ENCODE assay signal across 9 mouse cellular contexts in genomic region chr7:70356691-70357515, GRCm38 (mm10). TPM values are rescaled to one million over a fixed set of nuclear protein-coding genes. Genes with fewer than 3 reads are reported as not detected.
DNase-seq lines count a peak whose midpoint lies in the region; ATAC-seq lines count a peak whose summit lies in the region.
"Had no signal": no experiment of that assay in that cellular context is flagged by ENCODE, and none has a peak within 500 bp of the region (broad histone marks: within the 10 kb centered on the region; RNA-seq: fewer than 3 reads in every experiment).

No protein-coding gene starts in this region.

- DNase-seq in heart, postnatal 14 days: no peak
- DNase-seq in embryonic facial prominence, embryonic 10.5 days (ENCODE audit: low spot score): no peak
- DNase-seq in urinary bladder, postnatal 4 days (ENCODE audit: low spot score in 2 of 2): no peak
- DNase-seq in urinary bladder, postnatal 25 days (ENCODE audit: low spot score): no peak

- H3K4me3 ChIP-seq in heart, embryonic 13.5 days: peak overlapping the region; percentile 80
- H3K4me3 ChIP-seq in embryonic facial prominence, embryonic 10.5 days: peak overlapping the region; percentile 95
- H3K4me3 ChIP-seq in intestine, embryonic 16.5 days (ENCODE audit: low read length): peak overlapping the region; percentile 79
- peak overlapping the region; percentile 54 for H3K4me3 ChIP-seq in midbrain, embryonic 15.5 days

- intact Hi-C loops in heart, postnatal 14 days (cut with DNase I): no loop called here

- 45% methylated on average over 3 of the region's 3 CpGs for WGBS in heart, embryonic 13.5 days
- 15% methylated on average over 3 of the region's 3 CpGs for WGBS in embryonic facial prominence, embryonic 10.5 days
- 56% methylated on average over 3 of the region's 3 CpGs for WGBS in intestine, embryonic 16.5 days
- 36% methylated on average over 3 of the region's 3 CpGs for WGBS in midbrain, embryonic 15.5 days

- H3K27me3 ChIP-seq in heart, embryonic 13.5 days (replicated peaks): peaks cover 53% of the 10 kb centered on the region
- H3K27me3 ChIP-seq in embryonic facial prominence, embryonic 10.5 days (replicated peaks; ENCODE audit: low read depth, poor library complexity, severe bottlenecking): peaks cover 34% of the 10 kb centered on the region; the same call in 1 of the 2 replicates
- H3K27me3 ChIP-seq in intestine, embryonic 16.5 days (replicated peaks; ENCODE audit: control insufficient read depth, insufficient read depth, low read length): no peaks in the 10 kb centered on the region
- peaks cover 25% of the 10 kb centered on the region for H3K27me3 ChIP-seq in midbrain, embryonic 15.5 days (replicated peaks)

- no peaks in the 10 kb centered on the region for H3K9me3 ChIP-seq in heart, embryonic 13.5 days
- H3K9me3 ChIP-seq in embryonic facial prominence, embryonic 10.5 days: no peaks in the 10 kb centered on the region
- no peaks in the 10 kb centered on the region for H3K9me3 ChIP-seq in intestine, embryonic 16.5 days (ENCODE audit: control insufficient read depth, low read length)
- H3K9me3 ChIP-seq in midbrain, embryonic 15.5 days: no peaks in the 10 kb centered on the region

- peak overlapping the region; percentile 97 for H3K9ac ChIP-seq in heart, embryonic 13.5 days
- H3K9ac ChIP-seq in intestine, embryonic 16.5 days (ENCODE audit: low read depth, low read length): peak overlapping the region; percentile 96
- H3K9ac ChIP-seq in midbrain, embryonic 15.5 days: peak overlapping the region; percentile 69

- ATAC-seq in heart, embryonic 13.5 days (ENCODE audit: extremely low read depth, insufficient number of reproducible peaks, low FRiP score, low TSS enrichment): no peak
- ATAC-seq in intestine, embryonic 16.5 days: no peak
- no peak for ATAC-seq in midbrain, embryonic 15.5 days (replicated peaks)
- ATAC-seq in erythroblast, adult 5-6 weeks (replicated peaks; ENCODE audit: low FRiP score, poor library complexity, severe bottlenecking): no peak

- peaks cover 28% of the 10 kb centered on the region for H3K36me3 ChIP-seq in heart, embryonic 13.5 days
- H3K36me3 ChIP-seq in embryonic facial prominence, embryonic 10.5 days (replicated peaks): peaks cover 62% of the 10 kb centered on the region
- no peaks in the 10 kb centered on the region for H3K36me3 ChIP-seq in intestine, embryonic 16.5 days (ENCODE audit: control insufficient read depth, insufficient read depth, low read length)
- no peaks in the 10 kb centered on the region for H3K36me3 ChIP-seq in midbrain, embryonic 15.5 days (replicated peaks)

- H3K4me2 ChIP-seq in heart, embryonic 13.5 days: peak overlapping the region; percentile 82
- H3K4me2 ChIP-seq in intestine, embryonic 16.5 days (ENCODE audit: low read depth, low read length): peak overlapping the region; percentile 87
- H3K4me2 ChIP-seq in midbrain, embryonic 15.5 days: peak overlapping the region; percentile 75

- H3K4me1 ChIP-seq in heart, embryonic 13.5 days: peaks cover 14% of the 10 kb centered on the region; the same call in 1 of the 2 replicates
- H3K4me1 ChIP-seq in embryonic facial prominence, embryonic 10.5 days: peaks cover 55% of the 10 kb centered on the region
- peaks cover 27% of the 10 kb centered on the region for H3K4me1 ChIP-seq in intestine, embryonic 16.5 days (ENCODE audit: control insufficient read depth, insufficient read depth, low read length)
- peaks cover 9% of the 10 kb centered on the region; the same call in 1 of the 2 replicates for H3K4me1 ChIP-seq in midbrain, embryonic 15.5 days

- peak overlapping the region; percentile 68 for H3K27ac ChIP-seq in heart, embryonic 13.5 days (replicated peaks)
- H3K27ac ChIP-seq in embryonic facial prominence, embryonic 10.5 days (replicated peaks): peak overlapping the region; percentile 99
- peak overlapping the region; percentile 23; the same call in 1 of the 2 replicates for H3K27ac ChIP-seq in intestine, embryonic 16.5 days (ENCODE audit: low read length)
- peak overlapping the region; percentile 94 for H3K27ac ChIP-seq in midbrain, embryonic 15.5 days

RNA-seq across cellular contexts. Expression of gene Nr2f2, which starts 9.6 kb away (rescaled TPM):
- polyA plus RNA-seq in heart, embryonic 13.5 days (2015; fragmentation: Nextera tagmentation; extraction: Ambion mirVana): 24.5 and 27.3 TPM in 2 replicates
- total RNA-seq in heart, postnatal 14 days (2021): 10 to 100 TPM; 24.8 to 26.9 TPM
- 89.7 and 99.8 TPM in 2 replicates for polyA plus RNA-seq in embryonic facial prominence, embryonic 10.5 days (2016; fragmentation: Nextera tagmentation; extraction: Ambion mirVana)
- 22.2 and 24.6 TPM in 2 replicates for polyA plus RNA-seq in intestine, embryonic 16.5 days (2015; fragmentation: Nextera tagmentation; extraction: Ambion mirVana)
- 84.8 and 98.4 TPM in 2 replicates for polyA plus RNA-seq in midbrain, embryonic 15.5 days (2015; fragmentation: Nextera tagmentation; extraction: Ambion mirVana)
- not detected in 2 replicates for total RNA-seq in erythroblast, adult 5-6 weeks (2015; ENCODE audit: low replicate concordance)
- total RNA-seq in erythroblast, adult 5-6 weeks (2017; ENCODE audit: low replicate concordance): not detected in 2 replicates
- total RNA-seq: common myeloid progenitor, adult 5-6 weeks had no signal

Comparison
In these comparisons a context has a peak if more than half of its experiments do, and no peak if none do; other contexts are left out.
1. H3K27ac ChIP-seq: peak in every context shown above with its lines; median percentile 99 in embryonic facial prominence, embryonic 10.5 days; 94 in midbrain, embryonic 15.5 days; 68 in heart, embryonic 13.5 days; 23 in intestine, embryonic 16.5 days.